Mouse (Mus musculus): ENCODE data around the gene Gprc5b. TPM values are rescaled to one million over a fixed set of nuclear protein-coding genes. Genes with fewer than 3 reads are reported as not detected.

Gprc5b gene
- polyA plus RNA-seq, 1 experiment = 20.9 TPM

- no peak for DNase-seq (ENCODE audit: low spot score)
These were observed 4.7 kb downstream of the Gprc5b start for GRCm38 (mm10) chr7:118990282-118990681.

GRCm38 (mm10) chr7:118989275-118989856 is 5.6 kb downstream of the Gprc5b start:
- no peak for DNase-seq (ENCODE audit: low spot score)

- no peak for DNase-seq (ENCODE audit: low spot score)
These were observed 8.6 kb downstream of the Gprc5b start for GRCm38 (mm10) chr7:118986369-118986768.

GRCm38 (mm10) chr7:118985786-118986185 is 9.2 kb downstream of the Gprc5b start:
- no peak for DNase-seq (ENCODE audit: low spot score)

GRCm38 (mm10) chr7:118983961-118984360 is 11.1 kb downstream of the Gprc5b start:
- no peak for DNase-seq (ENCODE audit: low spot score)

- DNase-seq (ENCODE audit: low spot score) = no peak
These were observed 12.4 kb downstream of the Gprc5b start for GRCm38 (mm10) chr7:118982586-118982985.

GRCm38 (mm10) chr7:118981831-118982230 is 13.2 kb downstream of the Gprc5b start:
- no peak for DNase-seq (ENCODE audit: low spot score)

GRCm38 (mm10) chr7:118981346-118981745 is 13.7 kb downstream of the Gprc5b start:
- DNase-seq (ENCODE audit: low spot score) = no peak

- no peak for DNase-seq (ENCODE audit: low spot score)
These were observed 15.3 kb downstream of the Gprc5b start for GRCm38 (mm10) chr7:118979708-118980107.

GRCm38 (mm10) chr7:118979121-118979520 is 15.9 kb downstream of the Gprc5b start:
- DNase-seq (ENCODE audit: low spot score) = no peak

- DNase-seq (ENCODE audit: low spot score) = no peak
These were observed 17.9 kb downstream of the Gprc5b start for GRCm38 (mm10) chr7:118977167-118977543.

- DNase-seq (ENCODE audit: low spot score) = no peak
These were observed 18.4 kb downstream of the Gprc5b start for GRCm38 (mm10) chr7:118976414-118977166.

GRCm38 (mm10) chr7:118975837-118976236 is 19.2 kb downstream of the Gprc5b start:
- DNase-seq (ENCODE audit: low spot score) = no peak

GRCm38 (mm10) chr7:118973377-118973776 is 21.6 kb downstream of the Gprc5b start:
- no peak for DNase-seq (ENCODE audit: low spot score)

- DNase-seq (ENCODE audit: low spot score) = no peak
These were observed 22.7 kb downstream of the Gprc5b start for GRCm38 (mm10) chr7:118972306-118972705.

GRCm38 (mm10) chr7:118971499-118971898 is 23.5 kb downstream of the Gprc5b start:
- DNase-seq (ENCODE audit: low spot score) = no peak

GRCm38 (mm10) chr7:118968870-118969269 is 26.1 kb downstream of the Gprc5b start:
- DNase-seq (ENCODE audit: low spot score) = no peak

- no peak for DNase-seq (ENCODE audit: low spot score)
These were observed 29.8 kb downstream of the Gprc5b start for GRCm38 (mm10) chr7:118965198-118965597.

GRCm38 (mm10) chr7:118964777-118965176 is 30.2 kb downstream of the Gprc5b start:
- DNase-seq (ENCODE audit: low spot score) = no peak

- DNase-seq (ENCODE audit: low spot score) = no peak
These were observed 35.8 kb downstream of the Gprc5b start for GRCm38 (mm10) chr7:118959209-118959608.

- no peak for DNase-seq (ENCODE audit: low spot score)
These were observed 38.3 kb downstream of the Gprc5b start for GRCm38 (mm10) chr7:118956616-118957246.

- no peak for DNase-seq (ENCODE audit: low spot score)
These were observed 40.0 kb downstream of the Gprc5b start for GRCm38 (mm10) chr7:118954968-118955367.
